Mouse (Mus musculus) midbrain, embryonic 11.5 days (tissue): ENCODE data around the gene Rmnd5b. TPM values are rescaled to one million over a fixed set of nuclear protein-coding genes. Genes with fewer than 3 reads are reported as not detected.
A peak's percentile ranks its signal among the peaks of the same experiment; 100 is the strongest.

ENCODE experiments used
- ATAC-seq: fragments of 200-750 bp; cut with Nextera tagmentation; 2 replicates; pipeline ENCODE4 v1.8.0; 2017; ENCODE audit warnings: moderate TSS enrichment, moderate library complexity; ENCODE audit not compliant: low FRiP score
- DNase-seq: peaks from one replicate; pipeline ENCODE4 v3.0.0; 2015; ENCODE audit warnings: low spot score; ENCODE audit errors: missing footprints
- H3K27ac ChIP-seq: fragments of 300-500 bp; sonication (generic); 2 replicates; pipeline ENCODE4 v1.5.1; 2014; ENCODE audit warnings: low read depth, low read length
- H3K27me3 ChIP-seq: fragments of 300-500 bp; sonication (generic); 2 replicates; pipeline ENCODE4 v1.6.1; 2014; ENCODE audit warnings: mild to moderate bottlenecking, low read length, moderate library complexity, mixed read lengths; ENCODE audit not compliant: control insufficient read depth, insufficient read depth
- H3K36me3 ChIP-seq: fragments of 300-500 bp; sonication (generic); 2 replicates; pipeline ENCODE4 v1.6.1; 2014; ENCODE audit warnings: mild to moderate bottlenecking, low read length, moderate library complexity, mixed read lengths; ENCODE audit not compliant: control insufficient read depth, insufficient read depth
- H3K4me1 ChIP-seq: fragments of 300-500 bp; sonication (generic); 2 replicates; pipeline ENCODE4 v1.6.1; 2014; ENCODE audit warnings: low read length; ENCODE audit not compliant: control insufficient read depth, insufficient read depth
- H3K4me2 ChIP-seq: fragments of 300-500 bp; sonication (generic); 2 replicates; pipeline ENCODE4 v1.6.1; 2014; ENCODE audit warnings: mild to moderate bottlenecking, moderate library complexity
- H3K4me3 ChIP-seq: fragments of 300-500 bp; sonication (generic); 2 replicates; pipeline ENCODE4 v1.5.1; 2014; ENCODE audit warnings: low read depth, low read length
- H3K9ac ChIP-seq: fragments of 300-500 bp; sonication (generic); 2 replicates; pipeline ENCODE4 v1.6.1; 2014; ENCODE audit warnings: low read length
- H3K9me3 ChIP-seq: fragments of 300-500 bp; sonication (generic); 2 replicates; pipeline ENCODE4 v1.6.1; 2016; ENCODE audit warnings: low read length; ENCODE audit not compliant: control insufficient read depth
- WGBS: fragments of 180-500 bp; shearing (Covaris S2); extraction: QIAGEN DNeasy Blood & Tissue Kit; methylation state at CpG from one replicate; pipeline ENCODE4 v1.1.7; 2014; 5-methylcytosine and 5-hydroxymethylcytosine counted together
- polyA plus RNA-seq: library from polyadenylated mRNA; unstranded; fragments of >200 nt; fragmentation: Nextera tagmentation; extraction: Ambion mirVana; gene quantifications from 2 replicates; pipeline ENCODE4 v1.2.1, GENCODE M21; 2014

Gene Rmnd5b
- polyA plus RNA-seq, 1 experiment from 2014 or later, result 41.5 TPM

GRCm38 (mm10) chr11:51593368-51593767 lies 42.3 kb downstream of the Rmnd5b start:
- Histone ChIP-seq H3K36me3 (peaks cover 55% of the 10 kb centered on the region), H3K27me3 (no peaks in the 10 kb centered on the region), H3K27ac (no peak overlapping the region), H3K4me3 (no peak overlapping the region), H3K4me1 (no peaks in the 10 kb centered on the region; the same call in 1 of the 2 replicates), H3K9me3 (no peaks in the 10 kb centered on the region), H3K9ac (no peak overlapping the region), H3K4me2 (no peak overlapping the region)
- ATAC-seq, result no peak
- WGBS, result 97% methylated on average over 4 of the region's 4 CpGs
- DNase-seq, result no peak

DNA sequence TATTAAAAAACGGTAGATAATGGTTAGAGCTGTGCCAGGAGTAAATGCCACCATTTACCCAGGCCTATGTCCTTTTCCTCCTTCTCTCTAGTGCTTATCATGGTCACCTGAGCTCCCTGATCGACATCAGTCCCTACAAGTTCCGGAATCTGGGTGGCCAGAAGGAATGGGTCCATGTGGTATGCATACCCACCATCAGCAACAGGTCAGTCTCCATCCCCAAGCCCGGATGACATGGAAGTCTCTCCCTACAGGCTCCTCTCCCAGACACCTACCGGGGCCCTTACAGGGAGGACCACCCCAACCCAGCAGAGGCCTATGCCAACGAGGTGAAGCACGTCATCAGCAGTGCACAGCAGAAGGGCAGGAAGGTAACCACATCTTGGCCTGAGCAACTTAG lies 43.8 kb downstream of the Rmnd5b start:
- Histone ChIP-seq H3K4me2 (no peak overlapping the region), H3K9me3 (no peaks in the 10 kb centered on the region), H3K9ac (no peak overlapping the region), H3K4me3 (no peak overlapping the region), H3K27me3 (no peaks in the 10 kb centered on the region), H3K36me3 (peaks cover 57% of the 10 kb centered on the region), H3K4me1 (no peaks in the 10 kb centered on the region), H3K27ac (no peak overlapping the region)
- ATAC-seq (no peak), DNase-seq (no peak)
- 92% methylated on average over 7 of the region's 7 CpGs for WGBS

- 89% methylated on average over 7 of the region's 7 CpGs for WGBS
- H3K36me3 ChIP-seq, result peaks cover 60% of the 10 kb centered on the region
- no peak overlapping the region for H3K27ac ChIP-seq
Measured at GRCm38 (mm10) chr11:51591168-51591567, 44.5 kb downstream of the Rmnd5b start.

GRCm38 (mm10) chr11:51590002-51590401 lies 45.7 kb downstream of the Rmnd5b start:
- Histone ChIP-seq H3K36me3 (peaks cover 57% of the 10 kb centered on the region), H3K27ac (no peak overlapping the region), H3K4me2 (no peak overlapping the region), H3K4me1 (peaks cover 8% of the 10 kb centered on the region; the same call in 1 of the 2 replicates), H3K4me3 (no peak overlapping the region), H3K9me3 (no peaks in the 10 kb centered on the region), H3K9ac (no peak overlapping the region), H3K27me3 (no peaks in the 10 kb centered on the region)
- no peak for DNase-seq
- ATAC-seq, result no peak

More at GRCm38 (mm10) chr11:51591168-51591567, 44.5 kb downstream of the Rmnd5b start:
- H3K9me3 ChIP-seq, result no peaks in the 10 kb centered on the region
- H3K9ac ChIP-seq, result no peak overlapping the region
- H3K4me1 ChIP-seq, result no peaks in the 10 kb centered on the region
- no peak overlapping the region for H3K4me3 ChIP-seq
- no peak for DNase-seq
- H3K4me2 ChIP-seq, result no peak overlapping the region
- no peaks in the 10 kb centered on the region for H3K27me3 ChIP-seq
- ATAC-seq, result no peak

- no peak for DNase-seq
- Histone ChIP-seq H3K4me2 (no peak overlapping the region), H3K4me3 (no peak overlapping the region), H3K27ac (no peak overlapping the region), H3K4me1 (peaks cover 11% of the 10 kb centered on the region), H3K36me3 (peaks cover 54% of the 10 kb centered on the region), H3K27me3 (no peaks in the 10 kb centered on the region), H3K9me3 (no peaks in the 10 kb centered on the region), H3K9ac (no peak overlapping the region)
- ATAC-seq, result no peak
- WGBS, result 94% methylated on average over 3 of the region's 3 CpGs
Measured at GRCm38 (mm10) chr11:51588833-51589232, 46.9 kb downstream of the Rmnd5b start.

DNA sequence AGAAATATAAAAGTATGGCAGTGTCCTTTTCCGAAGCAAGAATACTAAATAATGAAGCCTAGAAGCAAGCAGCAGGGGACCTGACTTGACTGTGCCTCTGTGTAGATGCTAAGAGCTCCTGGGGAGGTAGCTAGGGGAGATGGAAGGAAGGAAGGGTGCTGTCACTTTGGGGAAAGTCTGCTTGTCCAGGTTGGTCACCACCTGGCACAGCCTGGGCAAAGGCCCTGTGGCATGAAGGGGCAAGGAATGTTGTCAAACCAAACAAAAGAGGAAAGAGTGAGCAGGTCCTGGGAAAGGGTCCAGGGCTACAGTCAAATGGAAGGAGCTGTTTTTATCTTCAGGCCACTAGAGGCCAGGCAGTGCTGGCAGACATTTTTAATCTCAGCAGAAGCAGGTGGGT lies 48.6 kb downstream of the Rmnd5b start:
- ATAC-seq, result no peak
- no peak overlapping the region for H3K4me2 ChIP-seq
- no peaks in the 10 kb centered on the region for H3K27me3 ChIP-seq
- peaks cover 15% of the 10 kb centered on the region for H3K4me1 ChIP-seq
- peaks cover 37% of the 10 kb centered on the region for H3K36me3 ChIP-seq
- DNase-seq, result no peak
- no peak overlapping the region for H3K4me3 ChIP-seq
- H3K27ac ChIP-seq, result no peak overlapping the region
- no peak overlapping the region for H3K9ac ChIP-seq
- H3K9me3 ChIP-seq, result no peaks in the 10 kb centered on the region
- WGBS, result 90% methylated on average over 1 of the region's 1 CpGs

DNA sequence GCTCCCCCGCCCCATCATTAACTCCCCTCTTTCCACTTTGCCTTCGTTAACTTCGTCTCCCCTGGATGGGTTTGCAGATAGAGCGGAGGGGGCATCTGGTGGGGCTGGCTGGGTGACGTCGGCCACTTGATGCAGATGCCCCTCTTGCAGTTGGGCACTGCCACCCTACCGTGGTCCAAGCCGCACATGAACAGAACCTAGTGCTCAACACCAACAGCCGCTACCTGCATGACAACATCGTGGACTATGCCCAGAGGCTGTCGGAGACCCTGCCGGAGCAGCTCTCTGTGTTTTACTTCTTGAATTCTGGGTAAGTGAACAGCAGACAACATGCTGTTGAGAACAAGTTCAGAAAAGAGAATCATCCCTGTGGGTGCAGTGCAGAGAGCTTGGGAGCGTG lies 49.3 kb downstream of the Rmnd5b start:
- no peak for ATAC-seq
- no peak overlapping the region for H3K9ac ChIP-seq
- H3K4me1 ChIP-seq, result peaks cover 15% of the 10 kb centered on the region
- no peak overlapping the region for H3K4me3 ChIP-seq
- H3K4me2 ChIP-seq, result no peak overlapping the region
- H3K36me3 ChIP-seq, result peaks cover 34% of the 10 kb centered on the region
- no peak for DNase-seq
- no peak overlapping the region for H3K27ac ChIP-seq
- 96% methylated on average over 13 of the region's 13 CpGs for WGBS
- no peaks in the 10 kb centered on the region for H3K27me3 ChIP-seq
- H3K9me3 ChIP-seq, result no peaks in the 10 kb centered on the region

DNA sequence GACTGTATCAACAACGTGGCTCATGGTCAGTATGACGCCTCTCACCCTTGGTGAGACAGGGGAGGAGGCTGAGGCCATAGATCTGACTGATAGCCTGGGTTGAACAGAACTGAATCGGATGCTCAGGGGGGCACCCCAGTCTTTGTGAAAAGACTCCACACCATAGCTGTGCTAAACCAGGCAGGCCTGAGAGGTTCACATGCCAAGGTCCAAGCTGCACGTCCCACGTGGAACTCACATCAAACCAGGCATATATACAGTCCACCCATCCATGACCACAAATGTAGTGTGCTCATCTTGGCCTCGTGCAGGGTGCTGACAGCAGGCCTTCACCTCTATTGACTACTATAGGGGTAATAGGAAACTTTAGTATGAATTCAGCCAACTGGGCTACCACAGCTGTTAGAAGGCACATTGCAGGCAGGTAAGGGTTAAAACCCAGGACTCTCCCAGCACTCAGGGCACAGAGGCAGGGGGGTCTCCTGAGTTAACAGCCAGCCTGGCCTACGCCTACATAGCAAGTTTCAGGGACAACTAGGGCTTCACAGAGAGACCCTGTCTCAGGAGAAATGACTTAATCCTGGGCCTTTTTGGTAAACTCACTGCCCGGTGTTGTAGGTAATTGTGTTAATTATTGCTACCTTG lies 50.0 kb downstream of the Rmnd5b start:
- Histone ChIP-seq H3K4me3 (peak overlapping the region; percentile 63), H3K27me3 (no peaks in the 10 kb centered on the region), H3K36me3 (peaks cover 31% of the 10 kb centered on the region), H3K9ac (peak overlapping the region; percentile 86), H3K27ac (peak overlapping the region; percentile 77; the same call in 1 of the 2 replicates), H3K9me3 (no peaks in the 10 kb centered on the region), H3K4me2 (peak overlapping the region; percentile 88), H3K4me1 (peaks cover 15% of the 10 kb centered on the region)
- DNase-seq (no peak), ATAC-seq (no peak)
- 69% methylated on average over 8 of the region's 8 CpGs for WGBS

DNA sequence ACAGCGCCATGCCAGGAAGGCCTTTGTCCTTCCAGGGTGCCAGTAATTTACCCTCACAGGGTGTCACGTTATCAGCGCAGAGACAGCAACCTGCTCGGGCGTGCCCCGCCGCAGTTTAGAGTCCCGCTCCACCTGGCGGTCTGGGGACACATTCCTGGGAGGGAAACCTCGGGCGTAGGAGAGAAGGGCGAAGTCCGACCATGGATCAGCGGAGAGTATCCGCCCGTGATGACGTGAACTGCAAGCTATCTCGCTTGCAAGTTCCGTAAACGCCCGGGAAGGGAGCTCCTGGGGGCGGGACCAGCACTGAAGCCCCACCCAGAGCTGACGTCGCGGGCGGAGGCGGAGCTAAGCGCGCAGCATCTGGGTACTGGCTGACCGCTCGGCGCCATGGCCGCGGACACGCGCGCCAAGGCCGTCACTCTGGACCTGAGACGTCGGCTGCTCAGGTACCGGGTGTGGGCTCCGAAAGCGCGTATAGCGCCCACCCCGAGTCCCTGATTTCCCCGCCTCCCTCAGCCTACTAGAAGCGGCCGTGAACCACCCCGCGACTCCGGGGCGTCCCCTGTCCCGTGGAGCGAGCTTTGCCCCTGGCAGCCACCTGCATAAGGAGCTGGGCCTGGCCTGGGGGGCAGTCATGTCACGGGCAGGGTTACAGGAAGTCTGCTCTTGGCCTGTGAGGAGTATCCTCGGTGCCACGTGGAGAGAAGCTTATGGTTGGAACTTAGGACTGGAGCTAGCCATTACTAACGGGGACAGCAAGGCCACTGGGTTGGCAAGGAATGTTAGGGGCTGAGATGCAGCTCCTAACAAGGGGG lies 51.1 kb downstream of the Rmnd5b start, which contains the start of gene Phykpl:
Gene Phykpl, plus strand, starts transcription at position 327 of the 818 bp plus-strand sequence.
- Histone ChIP-seq H3K4me3 (peak within 1 kb of the TSS; percentile 63), H3K36me3 (peaks cover 21% of the 10 kb centered on the region), H3K27ac (peak within 1 kb of the TSS; percentile 87), H3K4me2 (peak within 1 kb of the TSS; percentile 88), H3K9me3 (no peaks in the 10 kb centered on the region), H3K9ac (peak within 1 kb of the TSS; percentile 86), H3K27me3 (no peaks in the 10 kb centered on the region), H3K4me1 (peaks cover 15% of the 10 kb centered on the region)
- WGBS, result under 1% methylated on average over 59 of the region's 59 CpGs
- ATAC-seq, result peak; percentile 94
- DNase-seq, result peak; percentile 100
